Mouse (Mus musculus) embryonic facial prominence, embryonic 15.5 days (tissue): ENCODE results near the gene Ost4. TPM values are rescaled to one million over a fixed set of nuclear protein-coding genes. Genes with fewer than 3 reads are reported as not detected.

Source experiments
- ATAC-seq: fragments of 200-750 bp; cut with Nextera tagmentation; 2 replicates; pipeline ENCODE4 v1.8.0; 2017; ENCODE audit warnings: low read depth, moderate TSS enrichment; ENCODE audit not compliant: insufficient number of reproducible peaks, low FRiP score, low TSS enrichment
- H3K27ac ChIP-seq: fragments of 300-500 bp; sonication (generic); replicated peaks from 2 replicates; pipeline ENCODE4 v1.5.1; 2015; ENCODE audit warnings: mild to moderate bottlenecking, inconsistent platforms
- H3K27me3 ChIP-seq: fragments of 300-500 bp; sonication (generic); 2 replicates; pipeline ENCODE4 v1.6.1; 2015; ENCODE audit warnings: inconsistent platforms
- H3K36me3 ChIP-seq: fragments of 300-500 bp; sonication (generic); 2 replicates; pipeline ENCODE4 v1.6.1; 2015; ENCODE audit warnings: mild to moderate bottlenecking, inconsistent platforms
- H3K4me1 ChIP-seq: fragments of 300-500 bp; sonication (generic); 2 replicates; pipeline ENCODE4 v1.6.1; 2015; ENCODE audit warnings: inconsistent platforms
- H3K4me2 ChIP-seq: fragments of 300-500 bp; sonication (generic); replicated peaks from 2 replicates; pipeline ENCODE4 v1.6.1; 2015; ENCODE audit warnings: mild to moderate bottlenecking, inconsistent platforms
- H3K4me3 ChIP-seq: fragments of 300-500 bp; sonication (generic); replicated peaks from 2 replicates; pipeline ENCODE4 v1.5.1; 2015; ENCODE audit warnings: mild to moderate bottlenecking, inconsistent platforms
- H3K9ac ChIP-seq: fragments of 300-500 bp; sonication (generic); 2 replicates; pipeline ENCODE4 v1.6.1; 2015; ENCODE audit warnings: inconsistent platforms
- H3K9me3 ChIP-seq: fragments of 300-500 bp; sonication (generic); replicated peaks from 2 replicates; pipeline ENCODE4 v1.6.1; 2016; ENCODE audit warnings: inconsistent platforms
- WGBS: fragments of 180-500 bp; shearing (Covaris S2); methylation state at CpG from one replicate; pipeline ENCODE4 v1.1.7; 2015; 5-methylcytosine and 5-hydroxymethylcytosine counted together
- polyA plus RNA-seq: library from polyadenylated mRNA; unstranded; fragments of >200 nt; fragmentation: Nextera tagmentation; extraction: Ambion mirVana; gene quantifications from 2 replicates; pipeline ENCODE4 v1.2.1, GENCODE M21; 2015

The Ost4 gene
- polyA plus RNA-seq, 1 experiment from 2014 or later: 482 TPM

- ATAC-seq: no peak
- 26% methylated on average over 2 of the region's 2 CpGs for WGBS
- H3K27me3 ChIP-seq: no peaks in the 10 kb centered on the region
- H3K27ac ChIP-seq: peak overlapping the region; percentile 80; the same call in 1 of the 2 replicates
- H3K4me3 ChIP-seq: peak overlapping the region; percentile 84
- peak overlapping the region; percentile 63 for H3K4me2 ChIP-seq
- peaks cover 47% of the 10 kb centered on the region for H3K36me3 ChIP-seq
- no peaks in the 10 kb centered on the region for H3K9me3 ChIP-seq
- peak overlapping the region; percentile 93 for H3K9ac ChIP-seq
- peaks cover 22% of the 10 kb centered on the region for H3K4me1 ChIP-seq
Observed at GRCm38 (mm10) chr5:30870131-30870406, 37.5 kb downstream of the Ost4 start.

- H3K27me3 ChIP-seq: no peaks in the 10 kb centered on the region
- WGBS: under 1% methylated on average over 63 of the region's 63 CpGs
- peaks cover 44% of the 10 kb centered on the region for H3K36me3 ChIP-seq
- peaks cover 22% of the 10 kb centered on the region for H3K4me1 ChIP-seq
- H3K9me3 ChIP-seq: no peaks in the 10 kb centered on the region
- peak overlapping the region; percentile 93 for H3K9ac ChIP-seq
- H3K4me3 ChIP-seq: peak overlapping the region; percentile 84
- H3K27ac ChIP-seq: peak overlapping the region; percentile 80
- peak overlapping the region; percentile 63 for H3K4me2 ChIP-seq
- ATAC-seq: peak; percentile 90
Observed at GRCm38 (mm10) chr5:30869405-30870130, 38.0 kb downstream of the Ost4 start.

- ATAC-seq: 0 out of 2 replicates have a peak, but pooled peaks have one; percentile 16
- Histone ChIP-seq H3K9me3 (no peaks in the 10 kb centered on the region), H3K4me3 (peak overlapping the region; percentile 84), H3K36me3 (peaks cover 38% of the 10 kb centered on the region), H3K9ac (peak overlapping the region; percentile 93), H3K27ac (peak overlapping the region; percentile 80), H3K4me2 (peak overlapping the region; percentile 63), H3K4me1 (peaks cover 22% of the 10 kb centered on the region), H3K27me3 (no peaks in the 10 kb centered on the region)
- 8% methylated on average over 9 of the region's 9 CpGs for WGBS
Observed at GRCm38 (mm10) chr5:30868981-30869380, 38.6 kb downstream of the Ost4 start.

- ATAC-seq: no peak
- Histone ChIP-seq H3K4me3 (peak within 1 kb of the TSS; percentile 84; the same call in 1 of the 2 replicates), H3K4me2 (no peak within 1 kb of the TSS; the same call in 1 of the 2 replicates), H3K4me1 (peaks cover 19% of the 10 kb centered on the region), H3K27ac (peak within 1 kb of the TSS; percentile 80), H3K9ac (no peak within 1 kb of the TSS), H3K36me3 (peaks cover 26% of the 10 kb centered on the region), H3K9me3 (no peaks in the 10 kb centered on the region), H3K27me3 (no peaks in the 10 kb centered on the region)
- WGBS: 95% methylated on average over 3 of the region's 3 CpGs
Observed at GRCm38 (mm10) chr5:30867712-30868111, 39.9 kb downstream of the Ost4 start, which contains the start of gene Tmem214. Gene Tmem214 (plus strand): TSS chr5:30868012.

- peaks cover 17% of the 10 kb centered on the region for H3K36me3 ChIP-seq
- H3K9ac ChIP-seq: no peak overlapping the region
- WGBS: 86% methylated on average over 3 of the region's 3 CpGs
- no peaks in the 10 kb centered on the region for H3K9me3 ChIP-seq
- no peak overlapping the region for H3K4me2 ChIP-seq
- ATAC-seq: no peak
- H3K4me3 ChIP-seq: no peak overlapping the region
- no peaks in the 10 kb centered on the region for H3K27me3 ChIP-seq
- no peak overlapping the region for H3K27ac ChIP-seq
- peaks cover 19% of the 10 kb centered on the region for H3K4me1 ChIP-seq
Observed at GRCm38 (mm10) chr5:30866871-30867270, 40.7 kb downstream of the Ost4 start.

GRCm38 (mm10) chr5:30864322-30864721 lies 43.3 kb downstream of the Ost4 start:
- Histone ChIP-seq H3K36me3 (0 out of 2 replicates have a peak, but pooled peaks cover 8% of the 10 kb centered on the region), H3K4me3 (no peak overlapping the region), H3K9me3 (no peaks in the 10 kb centered on the region), H3K27ac (no peak overlapping the region), H3K27me3 (no peaks in the 10 kb centered on the region), H3K4me1 (0 out of 2 replicates have a peak, but pooled peaks cover 4% of the 10 kb centered on the region), H3K9ac (no peak overlapping the region), H3K4me2 (no peak overlapping the region)
- 0 out of 2 replicates have a peak, but pooled peaks have one; percentile 5 for ATAC-seq
- 45% methylated on average over 15 of the region's 15 CpGs for WGBS

- H3K9ac ChIP-seq: no peak overlapping the region
- H3K4me2 ChIP-seq: no peak overlapping the region
- H3K36me3 ChIP-seq: 0 out of 2 replicates have a peak, but pooled peaks cover 8% of the 10 kb centered on the region
- no peak overlapping the region for H3K27ac ChIP-seq
- WGBS: 37% methylated on average over 4 of the region's 4 CpGs
- ATAC-seq: peak; percentile 25; the same call in 1 of the 2 replicates
- 0 out of 2 replicates have a peak, but pooled peaks cover 2% of the 10 kb centered on the region for H3K4me1 ChIP-seq
- no peaks in the 10 kb centered on the region for H3K9me3 ChIP-seq
- no peaks in the 10 kb centered on the region for H3K27me3 ChIP-seq
- H3K4me3 ChIP-seq: no peak overlapping the region
Observed at GRCm38 (mm10) chr5:30863852-30864251, 43.7 kb downstream of the Ost4 start.

- Histone ChIP-seq H3K27ac (no peak overlapping the region), H3K4me2 (no peak overlapping the region), H3K4me1 (0 out of 2 replicates have a peak, but pooled peaks cover 1% of the 10 kb centered on the region), H3K36me3 (no peaks in the 10 kb centered on the region), H3K9me3 (no peaks in the 10 kb centered on the region), H3K27me3 (no peaks in the 10 kb centered on the region), H3K9ac (no peak overlapping the region), H3K4me3 (no peak overlapping the region)
- 84% methylated on average over 2 of the region's 2 CpGs for WGBS
- ATAC-seq: no peak
Observed at GRCm38 (mm10) chr5:30856124-30856523, 51.5 kb downstream of the Ost4 start.

Other genes with a start within 250 kb of the Ost4 start
- 216 and 218 TPM in 2 replicates for gene Cenpa, start 241.0 kb downstream of the Ost4 start, polyA plus RNA-seq
- 9.8 and 13.9 TPM in 2 replicates for gene Dpysl5, start 196.2 kb downstream of the Ost4 start, polyA plus RNA-seq
- gene Mapre3, start 93.1 kb downstream of the Ost4 start, polyA plus RNA-seq: 36.6 and 46.1 TPM in 2 replicates
- gene Tmem214, start 39.8 kb downstream of the Ost4 start, polyA plus RNA-seq: 90.0 and 100.0 TPM in 2 replicates
- 22.1 and 28.7 TPM in 2 replicates for gene Agbl5, start 19.1 kb downstream of the Ost4 start, polyA plus RNA-seq
- gene Emilin1, start 5.6 kb upstream of the Ost4 start, polyA plus RNA-seq: 244 and 254 TPM in 2 replicates
- 23.8 and 25.6 TPM in 2 replicates for gene Khk, start 13.6 kb upstream of the Ost4 start, polyA plus RNA-seq
- gene Cgref1, start 37.8 kb upstream of the Ost4 start, polyA plus RNA-seq: 32.1 and 34.0 TPM in 2 replicates
- 125 and 130 TPM in 2 replicates for gene Preb, start 52.6 kb upstream of the Ost4 start, polyA plus RNA-seq
- gene Tcf23, start 60.9 kb upstream of the Ost4 start, polyA plus RNA-seq: 0.08 TPM in 1 of 2 replicates, not detected in the other
- gene Atraid, start 140.5 kb upstream of the Ost4 start, polyA plus RNA-seq: 173 and 174 TPM in 2 replicates
- 10.8 and 12.0 TPM in 2 replicates for gene Slc5a6, start 141.1 kb upstream of the Ost4 start, polyA plus RNA-seq
- gene Cad, start 147.0 kb upstream of the Ost4 start, polyA plus RNA-seq: 23.5 and 26.4 TPM in 2 replicates
- not detected in 2 replicates for gene Dnajc5g, start 198.5 kb upstream of the Ost4 start, polyA plus RNA-seq
- gene Slc30a3, start 200.4 kb upstream of the Ost4 start, polyA plus RNA-seq: 0.60 and 0.92 TPM in 2 replicates
- gene Trim54, start 208.9 kb upstream of the Ost4 start, polyA plus RNA-seq: 10.2 and 13.7 TPM in 2 replicates
- gene Ucn, start 231.0 kb upstream of the Ost4 start, polyA plus RNA-seq: not detected in 2 replicates
- 67.3 and 73.4 TPM in 2 replicates for gene Mpv17, start 246.5 kb upstream of the Ost4 start, polyA plus RNA-seq